Mouse (Mus musculus): ENCODE results near the gene Agbl1.

DNA sequence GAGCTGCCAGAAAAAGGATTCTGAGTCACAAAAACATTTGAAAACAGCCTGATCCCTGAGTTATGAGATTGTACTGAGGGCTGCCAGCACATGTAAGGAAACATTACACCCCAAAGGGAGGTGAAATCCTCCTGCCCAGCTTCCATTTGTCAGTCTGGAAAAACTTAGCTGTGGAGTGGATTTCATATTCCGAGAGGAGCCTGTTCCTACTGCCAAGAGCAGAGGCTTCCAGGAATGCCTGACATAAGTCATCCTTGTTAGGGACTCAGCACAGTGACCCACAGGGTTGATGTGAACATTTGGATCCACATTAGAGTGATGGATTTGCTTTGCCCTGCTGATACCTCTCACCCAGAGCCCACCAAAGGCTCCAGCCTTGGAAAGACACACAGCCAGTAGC is 899.4 kb downstream of the Agbl1 start:
- TF ChIP-seq CHD2 (IDR thresholded peaks at IDR 0.05; ENCODE audit: low read length) (no peak), NELFE (IDR thresholded peaks at IDR 0.05; ENCODE audit: low read depth, low read length) (no peak)

All from CH12.LX (cell line).